Mouse (Mus musculus): ENCODE data around the gene Lce3a. TPM values are rescaled to one million over a fixed set of nuclear protein-coding genes. Genes with fewer than 3 reads are reported as not detected.

Gene Lce3a
- total RNA-seq (2021) = not detected
- long read RNA-seq, experiment 1 = 0 reads
- long read RNA-seq, experiment 2 = 0 reads

- no peak for DNase-seq (ENCODE audit: low spot score in 2 of 2)
- intact Hi-C loops (cut with DNase I) = no loop called here
Observed at GRCm38 (mm10) chr3:92926130-92926529, at the start of gene Lce3a. Gene Lce3a, minus strand, starts transcription at chr3:92926230.

DNA sequence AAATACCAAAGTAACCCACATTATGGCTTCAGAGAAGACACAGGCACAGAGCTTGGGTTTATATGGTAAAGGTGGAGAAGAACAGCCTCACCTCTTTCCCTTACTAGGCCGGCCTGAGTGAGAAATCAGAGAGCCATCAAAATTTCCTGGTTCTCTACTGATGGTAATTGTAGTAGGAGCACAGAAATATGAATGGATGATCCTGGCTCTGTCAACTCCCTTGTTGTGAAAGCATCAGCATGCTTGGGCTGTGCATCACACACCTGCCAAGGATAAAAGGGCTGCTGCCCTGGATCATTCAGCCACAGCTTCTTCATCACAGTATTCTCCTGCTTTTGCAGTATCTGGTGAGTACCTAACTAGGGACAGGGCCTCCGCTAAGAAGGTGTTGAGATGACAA, 40.7 kb upstream of the Lce3a start, which contains the start of gene Lce3e:
TSS of gene Lce3e (plus strand) at position 301 of the 400 bp plus-strand sequence.
- intact Hi-C loops (cut with DNase I) = no loop called here

GRCm38 (mm10) chr3:92957090-92957489, 31.1 kb upstream of the Lce3a start, which contains the start of gene Lce3d:
Gene Lce3d, plus strand, starts transcription at chr3:92957390.
- intact Hi-C loops (cut with DNase I) = no loop called here
- DNase-seq (ENCODE audit: low spot score in 2 of 2) = no peak

More for the DNA sequence above, 40.7 kb upstream of the Lce3a start, which contains the start of gene Lce3e:
- no peak for DNase-seq (ENCODE audit: low spot score in 2 of 2)

DNA sequence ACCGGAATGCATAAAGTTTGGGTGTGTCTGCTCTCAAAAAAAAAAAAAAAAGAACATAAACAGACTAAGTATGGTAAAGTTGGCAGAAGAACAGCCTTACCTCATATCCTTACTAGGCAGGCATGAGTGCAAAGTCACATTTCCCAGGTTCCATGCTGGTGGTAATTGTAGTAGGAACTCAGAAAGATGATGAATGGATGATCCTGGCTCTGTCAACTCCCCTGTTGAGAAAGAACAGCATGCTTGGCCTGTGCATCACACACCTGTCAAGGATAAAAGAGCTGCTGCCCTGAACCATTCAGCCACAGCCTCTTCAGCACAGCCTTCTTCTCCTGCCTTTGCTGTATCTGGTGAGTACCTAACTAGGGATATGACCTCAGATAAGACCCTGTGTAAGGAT, 18.2 kb upstream of the Lce3a start, which contains the start of gene Lce3c:
TSS of gene Lce3c (plus strand) at position 301 of the 400 bp plus-strand sequence.
- DNase-seq (ENCODE audit: low spot score in 2 of 2) = no peak
- intact Hi-C loops (cut with DNase I) = no loop called here

- no peak for DNase-seq (ENCODE audit: low spot score in 2 of 2)
- intact Hi-C loops (cut with DNase I) = no loop called here
Observed at GRCm38 (mm10) chr3:92932679-92933078, 6.6 kb upstream of the Lce3a start, which contains the start of gene Lce3b. Gene Lce3b, plus strand, starts transcription at chr3:92932979.

DNA sequence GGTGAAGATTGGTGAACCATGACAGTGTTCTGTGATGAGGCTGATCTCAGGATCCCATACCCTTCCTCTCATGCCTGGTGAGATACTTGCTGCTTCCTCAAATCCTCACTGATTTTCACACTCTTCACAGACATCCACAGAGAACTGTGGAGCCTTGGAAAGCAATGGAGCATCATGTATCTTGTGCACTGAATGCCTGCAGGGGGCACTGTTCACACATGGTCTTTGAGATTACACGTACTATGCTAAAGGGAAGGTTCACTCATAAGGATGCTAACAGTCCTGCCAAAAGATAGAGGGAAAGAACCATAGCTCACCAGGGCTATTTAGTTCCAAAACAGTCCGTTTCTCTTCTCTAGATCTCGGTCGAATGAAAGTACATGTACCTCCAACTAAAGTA, 5.7 kb downstream of the Lce3a start:
- intact Hi-C loops (cut with DNase I) = no loop called here
- DNase-seq (ENCODE audit: low spot score in 2 of 2) = peak; percentile 6 to 19

GRCm38 (mm10) chr3:92907571-92907970, 18.5 kb downstream of the Lce3a start:
- peak; percentile 11 to 25 for DNase-seq (ENCODE audit: low spot score in 2 of 2)
- intact Hi-C loops (cut with DNase I) = loop anchor here (2.0 to 10.0 kb wide), 2 partner anchors 123 to 343 kb away; no protein-coding TSS in a partner anchor

GRCm38 (mm10) chr3:92905182-92905581, 20.8 kb downstream of the Lce3a start:
- intact Hi-C loops (cut with DNase I) = loop anchor here (10.0 kb wide), 1 partner anchor 340 kb away; no protein-coding TSS in a partner anchor
- DNase-seq (ENCODE audit: low spot score in 2 of 2) = no peak

GRCm38 (mm10) chr3:92903640-92904039, 22.4 kb downstream of the Lce3a start:
- peak; percentile 15 to 42 for DNase-seq (ENCODE audit: low spot score in 2 of 2)
- intact Hi-C loops (cut with DNase I) = loop anchor here (5.0 to 10.0 kb wide), 2 partner anchors 339 to 751 kb away; no protein-coding TSS in a partner anchor

DNA sequence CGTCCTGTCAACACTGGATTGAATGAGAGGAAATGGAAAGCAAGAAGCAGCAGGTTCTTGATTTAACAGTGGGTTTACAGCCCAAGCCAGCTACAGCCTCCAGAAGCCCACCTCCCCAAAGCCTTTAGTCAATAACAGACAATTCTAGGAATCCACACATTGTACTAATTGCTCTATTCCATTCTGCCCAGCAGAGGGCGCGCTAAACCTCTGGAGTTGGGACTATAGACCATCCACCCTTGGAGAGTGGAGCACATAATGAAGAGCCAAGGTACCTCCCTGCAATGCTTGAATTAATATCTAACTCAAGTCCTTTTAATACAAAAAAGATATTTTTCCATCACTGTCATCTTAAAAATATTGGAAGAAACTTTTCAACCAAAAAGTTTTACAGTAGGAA, 23.0 kb downstream of the Lce3a start:
- intact Hi-C loops (cut with DNase I) = loop anchor here (5.0 to 10.0 kb wide), 2 partner anchors 338 to 751 kb away; no protein-coding TSS in a partner anchor
- DNase-seq (ENCODE audit: low spot score in 2 of 2) = peak; percentile 24 to 59

- intact Hi-C loops (cut with DNase I) = no loop called here
- DNase-seq (ENCODE audit: low spot score in 2 of 2) = no peak
Observed at GRCm38 (mm10) chr3:92894489-92894888, 31.5 kb downstream of the Lce3a start.

DNA sequence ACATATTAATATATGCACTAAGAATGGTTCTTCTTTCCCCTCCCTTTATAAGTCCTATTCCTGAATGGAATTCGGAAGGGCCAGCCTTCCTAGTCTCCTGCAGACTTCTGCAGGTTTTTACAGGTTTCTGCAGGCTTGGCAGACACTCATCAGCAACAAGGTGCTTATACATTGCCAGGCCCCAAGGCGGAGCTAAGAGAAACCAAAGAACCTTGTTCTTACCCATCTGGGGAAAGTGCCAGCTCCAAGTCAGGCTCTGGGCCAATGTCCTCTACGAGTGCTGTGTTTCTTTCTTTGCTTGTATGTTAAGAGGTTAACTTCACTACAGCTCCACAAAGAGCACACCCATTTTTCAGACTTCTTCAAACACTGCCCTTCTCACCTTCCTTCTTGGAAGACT, 32.0 kb downstream of the Lce3a start:
- intact Hi-C loops (cut with DNase I) = no loop called here
- no peak for DNase-seq (ENCODE audit: low spot score in 2 of 2)

Other genes starting within 250 kb of the Lce3a start
- not detected for gene Lce1c, start 247.0 kb downstream of the Lce3a start, total RNA-seq (2021)
- gene Lce1d, start 239.0 kb downstream of the Lce3a start, total RNA-seq (2021) = not detected
- not detected for gene Lce1e, start 217.2 kb downstream of the Lce3a start, total RNA-seq (2021)
- not detected for gene Lce1f, start 205.9 kb downstream of the Lce3a start, total RNA-seq (2021)
- not detected for gene Gm38119, start 187.1 kb downstream of the Lce3a start, total RNA-seq (2021)
- gene Lce1g, start 173.9 kb downstream of the Lce3a start, total RNA-seq (2021) = not detected
- not detected for gene Lce1h, start 161.2 kb downstream of the Lce3a start, total RNA-seq (2021)
- not detected for gene Lce1i, start 147.3 kb downstream of the Lce3a start, total RNA-seq (2021)
- gene Lce1j, start 135.7 kb downstream of the Lce3a start, total RNA-seq (2021) = not detected
- not detected for gene Lce1k, start 118.3 kb downstream of the Lce3a start, total RNA-seq (2021)
- gene Kprp, start 99.0 kb downstream of the Lce3a start, total RNA-seq (2021) = not detected
- gene Lce1l, start 74.9 kb downstream of the Lce3a start, total RNA-seq (2021) = not detected
- not detected for gene 2310050C09Rik, start 56.0 kb downstream of the Lce3a start, total RNA-seq (2021)
- not detected for gene Lce3b, start 6.7 kb upstream of the Lce3a start, total RNA-seq (2021)
- gene Lce3c, start 18.3 kb upstream of the Lce3a start, total RNA-seq (2021) = not detected
- gene Lce3d, start 31.2 kb upstream of the Lce3a start, total RNA-seq (2021) = not detected
- gene Lce3e, start 40.8 kb upstream of the Lce3a start, total RNA-seq (2021) = not detected
- gene Lce3f, start 66.0 kb upstream of the Lce3a start, total RNA-seq (2021) = not detected
- gene Crct1, start 89.5 kb upstream of the Lce3a start, total RNA-seq (2021) = not detected
- not detected for gene Lce1m, start 92.8 kb upstream of the Lce3a start, total RNA-seq (2021)
- gene Gm4858, start 142.6 kb upstream of the Lce3a start, total RNA-seq (2021) = not detected
- gene Crnn, start 218.6 kb upstream of the Lce3a start, total RNA-seq (2021) = not detected